Mouse (Mus musculus) embryonic facial prominence, embryonic 13.5 days (tissue): ENCODE results near the gene Ifna9. TPM values are rescaled to one million over a fixed set of nuclear protein-coding genes. Genes with fewer than 3 reads are reported as not detected.
"Not testable (repeated sequence)": the region's sequence is repeated elsewhere in the genome, so short reads cannot be mapped to it uniquely, and the experiment has no call there.

Source experiments
- ATAC-seq: fragments of 200-750 bp; cut with Nextera tagmentation; 2 replicates; pipeline ENCODE4 v1.8.0; 2017; ENCODE audit warnings: low read depth; ENCODE audit not compliant: insufficient number of reproducible peaks, insufficient read depth, low FRiP score, low TSS enrichment
- H3K27ac ChIP-seq: fragments of 300-500 bp; sonication (generic); 2 replicates; pipeline ENCODE4 v1.5.1; 2015; ENCODE audit warnings: moderate library complexity, mild to moderate bottlenecking, inconsistent platforms
- H3K27me3 ChIP-seq: fragments of 300-500 bp; sonication (generic); 2 replicates; pipeline ENCODE4 v1.6.1; 2015; ENCODE audit warnings: mild to moderate bottlenecking, inconsistent platforms
- H3K36me3 ChIP-seq: fragments of 300-500 bp; sonication (generic); 2 replicates; pipeline ENCODE4 v1.6.1; 2015; ENCODE audit warnings: mild to moderate bottlenecking, inconsistent platforms
- H3K4me1 ChIP-seq: fragments of 300-500 bp; sonication (generic); 2 replicates; pipeline ENCODE4 v1.6.1; 2015; ENCODE audit warnings: inconsistent platforms
- H3K4me2 ChIP-seq: fragments of 300-500 bp; sonication (generic); 2 replicates; pipeline ENCODE4 v1.6.1; 2015; ENCODE audit warnings: moderate library complexity, mild to moderate bottlenecking, inconsistent platforms
- H3K4me3 ChIP-seq: fragments of 300-500 bp; sonication (generic); 2 replicates; pipeline ENCODE4 v1.5.1; 2015; ENCODE audit warnings: mild to moderate bottlenecking, inconsistent platforms
- H3K9ac ChIP-seq: fragments of 300-500 bp; sonication (generic); 2 replicates; pipeline ENCODE4 v1.6.1; 2015; ENCODE audit warnings: mild to moderate bottlenecking, inconsistent platforms
- H3K9me3 ChIP-seq: fragments of 300-500 bp; sonication (generic); 2 replicates; pipeline ENCODE4 v1.6.1; 2016; ENCODE audit warnings: inconsistent platforms
- WGBS: fragments of 180-500 bp; shearing (Covaris S2); methylation state at CpG from one replicate; pipeline ENCODE4 v1.1.7; 2015; ENCODE audit warnings: mixed read lengths; 5-methylcytosine and 5-hydroxymethylcytosine counted together
- polyA plus RNA-seq: library from polyadenylated mRNA; unstranded; fragments of >200 nt; fragmentation: Nextera tagmentation; extraction: Ambion mirVana; gene quantifications from 2 replicates; pipeline ENCODE4 v1.2.1, GENCODE M21; 2015

Gene Ifna9
- polyA plus RNA-seq, result not detected in 2 replicates

DNA sequence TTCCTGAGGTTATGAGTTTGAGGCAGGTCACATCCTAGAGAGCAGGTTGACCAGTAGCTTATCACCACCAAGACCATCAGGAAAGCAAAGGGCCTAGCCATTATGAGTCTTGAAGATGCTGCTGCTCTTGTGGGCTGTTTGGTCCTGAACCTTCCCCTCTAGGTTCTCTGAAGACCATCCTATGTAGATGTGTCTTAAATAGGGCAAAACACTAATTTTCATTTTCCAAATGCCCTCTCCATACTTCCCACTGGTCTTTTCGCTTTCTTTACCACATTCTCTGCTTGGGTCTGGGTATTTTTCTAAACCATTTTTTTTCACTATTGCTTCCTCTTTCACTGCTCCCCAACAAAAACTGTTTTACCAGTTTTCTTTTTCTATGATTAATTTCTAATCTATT, at the start of gene Ifna9:
TSS of gene Ifna9 (minus strand) at position 101 of the 400 bp plus-strand sequence.
- H3K4me1 ChIP-seq, result no peaks in the 10 kb centered on the region
- H3K4me3 ChIP-seq, result no peak within 1 kb of the TSS
- H3K27ac ChIP-seq, result no peak within 1 kb of the TSS
- H3K9me3 ChIP-seq, result no peaks in the 10 kb centered on the region
- ATAC-seq, result no peak
- no peak within 1 kb of the TSS for H3K4me2 ChIP-seq
- H3K9ac ChIP-seq, result no peak within 1 kb of the TSS
- no peaks in the 10 kb centered on the region for H3K27me3 ChIP-seq
- no peaks in the 10 kb centered on the region for H3K36me3 ChIP-seq
- WGBS, result 88% methylated on average over 1 of the region's 1 CpGs

DNA sequence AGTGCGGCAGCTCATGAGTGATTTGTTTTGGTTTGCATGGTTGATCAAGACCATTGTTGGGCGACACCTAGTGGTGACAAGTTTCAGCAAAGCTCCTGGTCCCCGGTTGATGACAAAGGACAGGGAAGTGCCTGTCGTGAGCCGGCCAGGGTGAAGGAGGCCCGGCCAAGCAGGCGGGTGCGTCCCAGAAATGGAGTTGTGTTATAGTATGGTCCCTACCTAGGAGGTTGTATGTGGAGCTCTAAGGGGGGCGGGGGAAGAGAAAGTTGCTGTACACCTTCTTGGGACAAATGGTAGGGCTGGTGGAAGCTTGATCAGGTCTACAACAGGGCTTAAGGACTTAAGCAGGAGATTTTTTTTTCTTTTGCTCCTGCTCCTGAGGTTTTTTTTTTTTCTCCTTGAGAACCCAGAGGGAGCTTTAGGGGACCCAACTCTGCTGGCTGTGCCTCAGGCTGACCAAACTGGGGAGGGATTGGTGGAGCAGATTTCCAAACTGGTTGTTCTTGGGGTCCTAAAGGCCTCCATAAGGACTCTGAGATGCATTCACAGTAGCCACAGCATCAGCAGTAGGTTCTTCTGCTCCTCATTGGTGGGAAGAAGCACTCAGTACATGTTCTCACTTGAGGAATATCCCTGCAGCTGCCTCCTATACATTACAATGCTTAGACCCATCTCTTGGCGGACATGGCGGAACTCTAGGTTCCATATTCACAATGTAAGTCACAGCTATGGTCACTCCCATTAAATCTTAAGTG, 49.1 kb upstream of the Ifna9 start:
- H3K4me2 ChIP-seq, result peak overlapping the region; percentile 54
- peak overlapping the region; percentile 43 for H3K4me3 ChIP-seq
- 12% methylated on average over 11 of the region's 11 CpGs for WGBS
- no peaks in the 10 kb centered on the region for H3K36me3 ChIP-seq
- H3K27ac ChIP-seq, result peak overlapping the region; percentile 23; the same call in 1 of the 2 replicates
- no peaks in the 10 kb centered on the region for H3K9me3 ChIP-seq
- ATAC-seq, result peak; percentile 91
- H3K4me1 ChIP-seq, result no peaks in the 10 kb centered on the region
- no peaks in the 10 kb centered on the region for H3K27me3 ChIP-seq
- H3K9ac ChIP-seq, result peak overlapping the region; percentile 59

DNA sequence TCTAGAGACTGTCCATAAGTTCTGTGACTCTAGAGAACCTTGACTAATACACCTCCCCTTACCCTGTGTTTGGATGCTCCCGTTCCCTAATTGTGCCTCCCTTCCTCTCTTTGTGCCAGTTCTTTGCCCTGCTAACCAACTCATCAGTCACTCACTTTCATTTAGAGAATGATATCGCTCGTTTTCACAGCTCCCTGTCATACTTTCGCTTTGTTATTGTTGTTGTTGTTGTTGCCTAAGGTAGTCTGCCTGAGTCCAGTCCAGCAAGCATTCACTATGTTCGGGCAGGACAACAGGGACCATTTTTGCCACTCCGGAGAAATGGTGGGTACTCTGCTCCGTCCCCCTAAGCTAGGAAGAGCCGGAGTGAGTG, 48.5 kb upstream of the Ifna9 start:
- Histone ChIP-seq H3K27ac (no peak overlapping the region), H3K9ac (peak overlapping the region; percentile 59), H3K4me1 (no peaks in the 10 kb centered on the region), H3K4me3 (peak overlapping the region; percentile 43), H3K4me2 (peak overlapping the region; percentile 54), H3K36me3 (no peaks in the 10 kb centered on the region), H3K9me3 (no peaks in the 10 kb centered on the region), H3K27me3 (no peaks in the 10 kb centered on the region)
- WGBS, result 65% methylated on average over 8 of the region's 8 CpGs
- ATAC-seq, result no peak

DNA sequence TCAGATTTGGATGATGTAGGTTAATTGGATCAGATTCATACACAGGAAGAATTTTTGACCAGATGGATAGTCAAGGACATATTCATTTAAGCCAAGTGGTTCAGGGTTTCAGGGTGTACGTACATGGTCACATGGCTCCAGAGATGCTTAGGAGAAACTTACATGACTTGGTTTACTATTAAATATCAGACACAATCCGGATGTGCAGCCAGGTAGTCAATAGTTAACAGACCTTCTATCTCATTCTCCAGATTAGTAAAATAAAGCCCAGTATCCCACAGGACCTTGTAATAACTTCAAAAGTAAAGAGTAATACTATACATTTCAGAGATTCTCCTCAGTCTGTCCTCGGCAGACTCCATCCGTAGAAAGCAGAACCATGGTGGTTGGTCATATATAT, 42.1 kb upstream of the Ifna9 start, which contains the start of gene C87499:
TSS of gene C87499 (minus strand) at position 101 of the 400 bp plus-strand sequence.
- no peaks in the 10 kb centered on the region for H3K4me1 ChIP-seq
- ATAC-seq, result no peak
- H3K9me3 ChIP-seq, result no peaks in the 10 kb centered on the region
- WGBS, result 90% methylated on average over 4 of the region's 4 CpGs
- no peak within 1 kb of the TSS for H3K27ac ChIP-seq
- H3K9ac ChIP-seq, result no peak within 1 kb of the TSS
- H3K27me3 ChIP-seq, result no peaks in the 10 kb centered on the region
- H3K4me2 ChIP-seq, result no peak within 1 kb of the TSS
- H3K36me3 ChIP-seq, result no peaks in the 10 kb centered on the region
- no peak within 1 kb of the TSS for H3K4me3 ChIP-seq

DNA sequence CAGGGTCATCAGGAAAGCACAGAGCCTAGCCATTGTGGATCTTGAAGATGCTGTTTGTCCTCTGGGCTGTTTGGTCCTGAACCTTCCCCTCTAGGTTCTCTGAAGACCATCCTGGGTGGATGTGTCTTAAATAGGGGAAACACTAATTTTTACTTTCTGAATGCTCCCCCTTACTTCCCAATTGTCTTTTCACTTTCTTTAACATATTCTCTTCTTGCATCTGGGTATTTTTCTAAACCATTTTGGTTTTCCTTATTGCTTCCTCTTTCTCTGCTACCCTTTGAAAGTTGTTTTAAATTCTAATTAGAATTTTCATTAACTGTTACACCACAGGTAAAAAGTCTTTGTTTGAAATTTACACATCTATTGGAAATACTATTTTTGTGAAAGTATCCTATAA, 11.1 kb upstream of the Ifna9 start, which contains the start of gene Ifna12:
TSS of gene Ifna12 (minus strand) at position 101 of the 400 bp plus-strand sequence.
- H3K27me3 ChIP-seq, result no peaks in the 10 kb centered on the region
- H3K9me3 ChIP-seq, result no peaks in the 10 kb centered on the region
- no peak within 1 kb of the TSS for H3K27ac ChIP-seq
- H3K4me1 ChIP-seq, result no peaks in the 10 kb centered on the region
- H3K36me3 ChIP-seq, result no peaks in the 10 kb centered on the region
- no peak within 1 kb of the TSS for H3K4me2 ChIP-seq
- no peak within 1 kb of the TSS for H3K4me3 ChIP-seq
- no peak for ATAC-seq
- no peak within 1 kb of the TSS for H3K9ac ChIP-seq

DNA sequence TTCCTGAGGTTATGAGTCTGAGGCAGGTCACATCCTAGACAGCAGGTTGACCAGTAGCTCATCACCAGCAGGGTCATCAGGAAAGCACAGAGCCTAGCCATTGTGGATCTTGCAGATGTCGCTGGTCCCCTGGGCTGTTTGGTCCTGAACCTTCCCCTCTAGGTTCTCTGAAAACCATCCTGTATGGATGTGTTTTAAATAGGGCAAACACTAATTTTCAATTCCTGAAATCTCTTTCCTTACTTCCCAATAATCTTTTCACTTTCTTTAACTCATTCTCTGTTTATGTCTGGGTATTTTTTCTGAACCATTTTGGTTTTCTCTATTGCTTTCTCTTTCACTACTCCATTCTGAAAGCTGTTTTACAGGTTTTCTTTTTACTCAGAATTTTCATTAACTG, 20.5 kb downstream of the Ifna9 start, which contains the start of gene Ifna14:
TSS of gene Ifna14 (minus strand) at position 101 of the 400 bp plus-strand sequence.
- Histone ChIP-seq H3K4me1 (no peaks in the 10 kb centered on the region), H3K4me3 (no peak within 1 kb of the TSS), H3K4me2 (no peak within 1 kb of the TSS), H3K27me3 (no peaks in the 10 kb centered on the region), H3K9ac (no peak within 1 kb of the TSS), H3K27ac (no peak within 1 kb of the TSS), H3K36me3 (no peaks in the 10 kb centered on the region), H3K9me3 (no peaks in the 10 kb centered on the region)
- no peak for ATAC-seq
- 64% methylated on average over 1 of the region's 1 CpGs for WGBS

DNA sequence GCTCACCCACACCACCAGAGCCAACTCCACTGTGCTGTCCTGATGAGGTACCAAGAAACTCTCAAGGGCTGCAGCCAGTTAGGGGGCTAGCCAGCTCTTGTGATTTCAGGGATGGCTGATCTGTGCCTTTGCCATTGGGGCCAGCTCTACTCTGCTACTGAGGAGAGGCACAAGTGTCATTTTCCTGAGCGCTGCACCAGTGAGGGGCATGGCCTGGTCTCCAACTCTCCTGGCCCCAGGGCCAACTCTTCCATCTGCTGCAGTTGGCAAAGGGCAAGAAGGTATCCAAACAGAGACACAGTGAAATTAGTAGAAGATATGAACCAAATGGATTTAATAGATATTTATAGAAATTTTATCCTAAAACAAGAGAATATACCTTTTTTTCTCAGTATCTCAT, 30.4 kb downstream of the Ifna9 start:
- no peaks in the 10 kb centered on the region for H3K9me3 ChIP-seq
- no peak overlapping the region for H3K4me3 ChIP-seq
- no peaks in the 10 kb centered on the region for H3K36me3 ChIP-seq
- H3K9ac ChIP-seq, result no peak overlapping the region
- H3K4me1 ChIP-seq, result no peaks in the 10 kb centered on the region
- no peak overlapping the region for H3K27ac ChIP-seq
- no peaks in the 10 kb centered on the region for H3K27me3 ChIP-seq
- 95% methylated on average over 1 of the region's 1 CpGs for WGBS
- no peak overlapping the region for H3K4me2 ChIP-seq
- ATAC-seq, result no peak

DNA sequence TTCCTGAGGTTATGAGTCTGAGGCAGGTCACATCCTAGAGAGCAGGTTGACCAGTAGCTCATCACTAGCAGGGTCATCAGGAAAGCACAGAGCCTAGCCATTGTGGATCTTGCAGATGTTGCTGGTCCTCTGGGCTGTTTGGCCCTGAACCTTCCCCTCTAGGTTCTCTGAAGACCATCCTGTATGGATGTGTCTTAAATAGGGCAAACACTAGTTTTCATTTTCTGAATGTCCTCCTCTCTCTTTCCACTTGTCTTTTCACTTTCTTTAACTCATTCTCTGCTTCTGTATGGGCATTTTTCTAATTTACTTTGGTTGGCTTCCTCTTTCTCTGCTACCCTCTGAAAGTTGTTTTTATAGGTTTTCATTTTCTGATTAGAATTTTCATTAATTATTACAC, 34.0 kb downstream of the Ifna9 start, which contains the start of gene Ifna15:
TSS of gene Ifna15 (minus strand) at position 101 of the 400 bp plus-strand sequence.
- ATAC-seq, H3K9me3 ChIP-seq: not testable (repeated sequence)

DNA sequence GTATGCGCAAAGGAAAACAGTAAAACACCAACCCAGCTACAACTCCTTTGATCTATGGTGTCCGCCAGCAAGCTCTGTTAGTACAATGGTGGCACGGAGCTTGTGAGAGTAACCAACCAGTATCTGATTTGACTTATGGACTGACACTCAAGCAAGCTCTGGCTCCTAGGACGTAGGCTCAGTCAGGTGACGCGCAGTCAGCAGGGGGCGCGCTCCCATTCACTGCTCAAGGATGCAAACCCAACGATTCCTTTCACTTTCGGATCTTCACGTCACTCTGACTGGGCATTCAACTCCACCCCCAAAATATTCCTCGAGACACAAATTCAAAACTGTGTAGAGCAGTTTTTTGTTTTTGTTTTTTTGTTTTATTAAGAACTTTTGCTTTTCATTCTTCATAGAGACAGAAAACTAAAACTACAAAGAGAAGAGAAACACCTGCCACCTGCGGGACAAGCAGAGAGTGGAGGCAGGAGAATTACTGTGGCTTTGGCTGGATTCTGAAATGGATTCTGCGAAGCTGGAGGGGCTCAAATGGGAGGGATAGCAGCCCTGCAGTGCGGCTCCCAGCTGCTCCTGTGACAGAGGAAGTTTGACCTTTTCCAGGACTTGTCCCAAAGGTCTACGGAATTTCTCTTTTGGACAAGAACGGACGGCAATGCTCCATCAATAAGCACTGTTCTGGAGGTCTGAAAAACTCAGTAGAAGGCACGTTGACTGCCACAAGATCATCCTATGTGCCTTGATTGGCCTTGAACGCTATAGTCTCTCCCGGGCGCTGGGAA, 41.8 kb downstream of the Ifna9 start:
- Histone ChIP-seq H3K27ac (no peak overlapping the region), H3K4me1 (peaks cover 4% of the 10 kb centered on the region; the same call in 1 of the 2 replicates), H3K36me3 (no peaks in the 10 kb centered on the region), H3K4me3 (peak overlapping the region; percentile 36), H3K9ac (0 out of 2 replicates have a peak overlapping the region, but pooled peaks have one; percentile 32), H3K4me2 (peak overlapping the region; percentile 63), H3K27me3 (no peaks in the 10 kb centered on the region), H3K9me3 (no peaks in the 10 kb centered on the region)
- WGBS, result 27% methylated on average over 22 of the region's 22 CpGs
- peak; percentile 43; the same call in 1 of the 2 replicates for ATAC-seq

More for the DNA sequence above, 34.0 kb downstream of the Ifna9 start, which contains the start of gene Ifna15:
- H3K4me3 ChIP-seq, H3K27ac ChIP-seq, H3K36me3 ChIP-seq, H3K27me3 ChIP-seq, H3K4me1 ChIP-seq, H3K9ac ChIP-seq, H3K4me2 ChIP-seq: not testable (repeated sequence)

DNA sequence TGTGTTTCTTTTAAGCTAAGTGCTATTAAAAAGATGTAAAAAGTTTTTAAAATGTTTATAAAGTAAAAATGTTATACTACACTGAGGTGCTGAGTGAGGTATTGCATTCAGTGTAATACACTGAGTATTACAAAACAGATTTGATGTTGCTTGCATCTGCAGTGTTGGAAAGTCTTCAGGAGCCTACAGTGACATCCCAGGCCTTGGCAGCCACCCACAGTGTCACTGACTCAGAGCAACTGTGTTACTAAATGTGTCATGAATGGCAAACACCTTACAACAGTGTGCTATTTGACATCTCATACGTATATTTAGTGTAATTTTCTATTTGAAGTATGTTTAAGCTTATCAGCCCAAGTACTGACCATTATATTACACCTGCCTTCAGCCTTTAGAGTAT, 44.2 kb downstream of the Ifna9 start:
- H3K4me1 ChIP-seq, result peaks cover 4% of the 10 kb centered on the region; the same call in 1 of the 2 replicates
- ATAC-seq, result no peak
- no peak overlapping the region for H3K27ac ChIP-seq
- no peaks in the 10 kb centered on the region for H3K27me3 ChIP-seq
- H3K9me3 ChIP-seq, result no peaks in the 10 kb centered on the region
- no peak overlapping the region for H3K9ac ChIP-seq
- no peak overlapping the region for H3K4me3 ChIP-seq
- no peak overlapping the region for H3K4me2 ChIP-seq
- no peaks in the 10 kb centered on the region for H3K36me3 ChIP-seq
- 82% methylated on average over 1 of the region's 1 CpGs for WGBS

DNA sequence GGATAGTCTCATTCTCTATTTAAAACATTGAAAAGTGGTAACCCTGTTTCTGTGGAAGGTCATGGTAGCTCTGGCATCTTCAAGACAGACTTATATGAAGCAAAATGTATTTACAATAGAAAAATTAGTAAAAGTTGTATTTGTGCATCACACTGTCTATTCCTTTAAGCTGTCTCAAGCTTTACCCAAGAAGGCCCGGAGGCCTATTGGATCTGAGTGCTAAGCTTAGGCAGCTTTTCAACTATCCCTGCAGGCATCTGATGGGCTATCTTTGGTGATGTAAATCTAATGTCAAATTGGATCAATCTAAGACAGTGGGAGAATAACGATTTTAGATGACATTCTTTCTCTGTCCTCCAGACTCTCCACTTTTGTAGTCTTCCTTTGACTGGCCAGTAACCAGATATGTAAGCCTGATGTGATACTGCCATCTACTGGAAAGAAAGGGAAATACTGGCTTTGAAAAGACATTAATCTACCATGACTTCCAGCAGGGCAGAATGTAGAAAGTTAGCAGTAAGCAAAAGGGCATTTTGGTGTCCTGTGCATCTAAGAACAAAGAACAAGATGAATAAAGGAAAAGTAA, 48.4 kb downstream of the Ifna9 start:
- Histone ChIP-seq H3K27me3 (no peaks in the 10 kb centered on the region), H3K9ac (no peak overlapping the region), H3K4me2 (no peak overlapping the region), H3K4me3 (no peak overlapping the region), H3K4me1 (no peaks in the 10 kb centered on the region), H3K9me3 (no peaks in the 10 kb centered on the region), H3K27ac (no peak overlapping the region), H3K36me3 (no peaks in the 10 kb centered on the region)
- no peak for ATAC-seq
- 43% methylated on average over 2 of the region's 2 CpGs for WGBS
